Mouse (Mus musculus) myocyte (in vitro differentiated cells): ENCODE results near the gene Trip11. TPM values are rescaled to one million over a fixed set of nuclear protein-coding genes. Genes with fewer than 3 reads are reported as not detected.

Experiments used
- H3K27me3 ChIP-seq: one replicate; pipeline ENCODE4 v1.6.1; 2011; ENCODE audit not compliant: control insufficient read depth, insufficient read depth, insufficient read length
- H3K36me3 ChIP-seq: one replicate; pipeline ENCODE4 v1.6.1; 2011; ENCODE audit not compliant: control insufficient read depth, insufficient read depth
- H3K4me2 ChIP-seq: one replicate; pipeline ENCODE4 v1.6.1; 2011; ENCODE audit warnings: low read depth, control low read depth
- H3K4me3 ChIP-seq: one replicate; pipeline ENCODE4 v1.5.1; 2011; ENCODE audit warnings: mild to moderate bottlenecking, control low read depth, moderate library complexity
- H3K79me2 ChIP-seq: one replicate; pipeline ENCODE4 v1.6.1; 2011; ENCODE audit not compliant: control insufficient read depth, insufficient read depth
- H3ac ChIP-seq: one replicate; pipeline ENCODE4 v1.6.1; 2011; ENCODE audit not compliant: control insufficient read depth, insufficient read length
- CEBPB ChIP-seq: IDR thresholded peaks from 2 replicates; pipeline ENCODE4 v1.6.1; 2011; ENCODE audit warnings: mild to moderate bottlenecking, moderate library complexity; ENCODE audit not compliant: poor library complexity, insufficient read depth, severe bottlenecking
- E2F4 ChIP-seq: IDR thresholded peaks from one replicate; pipeline ENCODE4 v1.6.1; 2011; ENCODE audit warnings: mild to moderate bottlenecking, control low read depth, moderate library complexity; ENCODE audit not compliant: insufficient read depth
- MAX ChIP-seq: IDR thresholded peaks from one replicate; pipeline ENCODE4 v1.6.1; 2011; ENCODE audit warnings: low read depth, mild to moderate bottlenecking, control low read depth
- MYOD1 ChIP-seq, 3 experiments: IDR thresholded peaks; one replicate each; pipeline ENCODE4 v1.6.1; 2011; ENCODE audit warnings: control low read depth in 2 of 3, low read depth in 2 of 3, mild to moderate bottlenecking in 2 of 3, moderate library complexity in 1 of 3; ENCODE audit not compliant: insufficient read length in 2 of 3, control insufficient read depth in 1 of 3
- MYOG ChIP-seq, 3 experiments: IDR thresholded peaks; one replicate each; pipeline ENCODE4 v1.6.1; 2011; ENCODE audit warnings: control low read depth in 2 of 3, low read depth in 2 of 3, mild to moderate bottlenecking in 2 of 3; ENCODE audit not compliant: insufficient read length in 2 of 3, control insufficient read depth in 1 of 3, insufficient read depth in 1 of 3
- POLR2A ChIP-seq: IDR thresholded peaks from one replicate; pipeline ENCODE4 v1.6.1; 2011; ENCODE audit warnings: low read depth, mild to moderate bottlenecking, control low read depth, moderate library complexity; ENCODE audit not compliant: insufficient read length
- POLR2AphosphoS2 ChIP-seq: IDR thresholded peaks from one replicate; pipeline ENCODE4 v1.6.1; 2011; ENCODE audit warnings: low read depth, control low read depth; ENCODE audit not compliant: insufficient read length
- REST ChIP-seq: IDR thresholded peaks from one replicate; pipeline ENCODE4 v1.6.1; 2011; ENCODE audit warnings: mild to moderate bottlenecking, control low read depth, moderate library complexity; ENCODE audit not compliant: insufficient read depth, insufficient read length
- SRF ChIP-seq: IDR thresholded peaks from one replicate; pipeline ENCODE4 v1.6.1; 2011; ENCODE audit warnings: low read depth; ENCODE audit not compliant: control insufficient read depth, insufficient read length
- TCF12 ChIP-seq: IDR thresholded peaks from one replicate; pipeline ENCODE4 v1.6.1; 2011; ENCODE audit warnings: mild to moderate bottlenecking, control low read depth; ENCODE audit not compliant: poor library complexity, insufficient read depth, severe bottlenecking
- TCF3 ChIP-seq: IDR thresholded peaks from one replicate; pipeline ENCODE4 v1.6.1; 2011; ENCODE audit warnings: low read depth, control low read depth; ENCODE audit not compliant: insufficient read length
- USF1 ChIP-seq: IDR thresholded peaks from one replicate; pipeline ENCODE4 v1.6.1; 2011; ENCODE audit warnings: low read depth, mild to moderate bottlenecking, control low read depth, moderate library complexity
- polyA plus RNA-seq: library from polyadenylated mRNA; unstranded; fragments of >200 nt; fragmentation: generic; extraction: Trizol; gene quantifications from one replicate; pipeline ENCODE4 v1.2.1, GENCODE M21; 2012; ENCODE audit warnings: missing spikeins

Gene Trip11
- polyA plus RNA-seq, 1 experiment = 3.0 TPM

GRCm38 (mm10) chr12:101935223-101935622, 22.2 kb upstream of the Trip11 start:
- no peaks in the 10 kb centered on the region for H3K79me2 ChIP-seq
- H3K4me2 ChIP-seq = no peak overlapping the region
- no peak overlapping the region for H3K4me3 ChIP-seq
- H3ac ChIP-seq = no peak overlapping the region
- TF ChIP-seq USF1 (no peak), SRF (no peak), POLR2AphosphoS2 (no peak), MAX (no peak), MYOG (IDR thresholded peaks at IDR 0.05; ENCODE audit: control insufficient read depth in 1 of 3, insufficient read depth in 1 of 3, insufficient read length in 2 of 3, low read depth in 2 of 3) (no peak), TCF12 (no peak), POLR2A (no peak), CEBPB (no peak), REST (no peak), TCF3 (no peak), MYOD1 (IDR thresholded peaks at IDR 0.05; ENCODE audit: control insufficient read depth in 1 of 3, insufficient read length in 2 of 3, low read depth in 2 of 3) (no peak), E2F4 (no peak)
- H3K36me3 ChIP-seq = peaks cover 36% of the 10 kb centered on the region
- H3K27me3 ChIP-seq = no peaks in the 10 kb centered on the region

DNA sequence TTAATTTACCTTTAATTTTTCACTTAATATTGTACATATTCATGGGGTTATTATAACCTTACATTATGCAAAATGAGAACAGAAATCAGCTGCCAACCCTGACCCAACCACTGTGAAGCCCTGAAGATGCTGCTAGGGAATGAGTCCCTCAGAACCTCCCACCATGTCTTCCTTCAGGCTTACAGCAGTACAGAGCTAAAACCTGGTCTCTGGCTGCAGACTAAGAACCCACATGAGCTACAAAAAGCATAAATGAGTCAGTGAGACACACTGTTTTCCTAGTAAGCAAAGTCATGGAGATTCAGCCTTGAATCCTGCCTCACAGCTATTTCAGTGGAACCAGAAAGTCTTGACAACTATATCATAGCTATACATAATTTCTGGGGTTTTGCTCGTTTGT, 15.4 kb upstream of the Trip11 start:
- H3K4me3 ChIP-seq = no peak overlapping the region
- TF ChIP-seq TCF12 (no peak), USF1 (no peak), MYOD1 (IDR thresholded peaks at IDR 0.05; ENCODE audit: control insufficient read depth in 1 of 3, insufficient read length in 2 of 3, low read depth in 2 of 3) (no peak), POLR2A (no peak), TCF3 (no peak), CEBPB (no peak), SRF (no peak), MAX (no peak), MYOG (IDR thresholded peaks at IDR 0.05; ENCODE audit: control insufficient read depth in 1 of 3, insufficient read depth in 1 of 3, insufficient read length in 2 of 3, low read depth in 2 of 3) (no peak), REST (no peak)
- no peak overlapping the region for H3ac ChIP-seq
- no peaks in the 10 kb centered on the region for H3K79me2 ChIP-seq
- peaks cover 35% of the 10 kb centered on the region for H3K36me3 ChIP-seq
- H3K4me2 ChIP-seq = no peak overlapping the region
- no peaks in the 10 kb centered on the region for H3K27me3 ChIP-seq

DNA sequence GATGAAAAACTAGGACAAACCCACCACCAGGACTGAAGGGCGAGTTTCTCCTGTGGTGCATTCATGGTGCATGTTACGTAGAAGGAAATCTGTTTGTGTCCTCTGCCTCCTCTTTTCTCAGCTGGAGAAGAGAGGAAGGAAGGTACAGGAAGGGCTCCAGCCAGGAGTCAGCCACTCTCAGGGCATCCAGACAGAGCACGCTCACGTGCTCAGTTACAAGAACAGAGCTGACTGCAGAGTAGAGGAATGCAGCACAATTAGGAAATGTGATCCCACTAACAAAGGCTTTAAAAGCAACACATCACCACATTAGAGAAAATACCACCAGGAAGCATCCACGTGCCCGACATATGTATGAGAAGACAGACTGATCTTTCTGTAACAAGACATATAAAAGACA, 9.2 kb upstream of the Trip11 start:
- H3K4me2 ChIP-seq = no peak overlapping the region
- peaks cover 7% of the 10 kb centered on the region for H3K36me3 ChIP-seq
- TF ChIP-seq SRF = no peak
- TF ChIP-seq MYOD1 (IDR thresholded peaks at IDR 0.05; ENCODE audit: control insufficient read depth in 1 of 3, insufficient read length in 2 of 3, low read depth in 2 of 3) = no peak
- no peak for TF ChIP-seq TCF3
- TF ChIP-seq TCF12 = no peak
- TF ChIP-seq USF1 = no peak
- TF ChIP-seq POLR2AphosphoS2 = no peak
- no peak for TF ChIP-seq REST
- TF ChIP-seq CEBPB = no peak
- no peak for TF ChIP-seq MYOG (IDR thresholded peaks at IDR 0.05; ENCODE audit: control insufficient read depth in 1 of 3, insufficient read depth in 1 of 3, insufficient read length in 2 of 3, low read depth in 2 of 3)
- no peak for TF ChIP-seq POLR2A
- TF ChIP-seq E2F4 = no peak
- no peak for TF ChIP-seq MAX
- H3ac ChIP-seq = no peak overlapping the region
- no peaks in the 10 kb centered on the region for H3K79me2 ChIP-seq
- no peaks in the 10 kb centered on the region for H3K27me3 ChIP-seq
- no peak overlapping the region for H3K4me3 ChIP-seq

GRCm38 (mm10) chr12:101919847-101920246, 6.8 kb upstream of the Trip11 start:
- no peak overlapping the region for H3K4me2 ChIP-seq
- no peaks in the 10 kb centered on the region for H3K79me2 ChIP-seq
- peaks cover 7% of the 10 kb centered on the region for H3K36me3 ChIP-seq
- H3ac ChIP-seq = no peak overlapping the region
- TF ChIP-seq REST = no peak
- TF ChIP-seq USF1 = no peak
- TF ChIP-seq MYOD1 (IDR thresholded peaks at IDR 0.05; ENCODE audit: control insufficient read depth in 1 of 3, insufficient read length in 2 of 3, low read depth in 2 of 3) = no peak
- TF ChIP-seq TCF3 = no peak
- TF ChIP-seq TCF12 = no peak
- no peak for TF ChIP-seq SRF
- no peak for TF ChIP-seq E2F4
- no peak for TF ChIP-seq POLR2A
- no peak for TF ChIP-seq MYOG (IDR thresholded peaks at IDR 0.05; ENCODE audit: control insufficient read depth in 1 of 3, insufficient read depth in 1 of 3, insufficient read length in 2 of 3, low read depth in 2 of 3)
- TF ChIP-seq MAX = no peak
- no peak for TF ChIP-seq CEBPB
- no peak overlapping the region for H3K4me3 ChIP-seq
- H3K27me3 ChIP-seq = no peaks in the 10 kb centered on the region

DNA sequence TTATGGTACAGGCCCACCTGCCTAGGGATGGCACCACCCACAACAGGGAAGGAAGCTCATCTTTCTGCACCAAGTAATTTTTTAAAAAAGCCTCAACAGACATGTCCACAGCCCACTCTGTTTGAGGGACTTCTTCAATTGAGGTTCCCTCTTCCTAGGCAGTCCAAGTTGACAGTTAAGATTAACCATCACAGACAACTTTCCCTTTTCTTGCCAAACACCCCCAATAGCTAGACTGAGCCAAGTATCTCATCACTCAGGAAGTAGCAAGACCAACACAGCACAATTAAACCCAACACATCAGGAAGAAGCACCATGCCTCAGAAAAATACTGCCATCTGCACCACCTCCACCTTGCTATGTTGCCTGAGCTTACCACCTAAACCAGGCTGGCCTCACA, 4.1 kb upstream of the Trip11 start:
- H3ac ChIP-seq = no peak overlapping the region
- no peak overlapping the region for H3K4me2 ChIP-seq
- H3K79me2 ChIP-seq = peaks cover 2% of the 10 kb centered on the region
- no peak for TF ChIP-seq E2F4
- TF ChIP-seq POLR2AphosphoS2 = no peak
- no peak for TF ChIP-seq MYOG (IDR thresholded peaks at IDR 0.05; ENCODE audit: control insufficient read depth in 1 of 3, insufficient read depth in 1 of 3, insufficient read length in 2 of 3, low read depth in 2 of 3)
- TF ChIP-seq TCF3 = no peak
- TF ChIP-seq MAX = no peak
- TF ChIP-seq SRF = no peak
- TF ChIP-seq USF1 = no peak
- no peak for TF ChIP-seq POLR2A
- no peak for TF ChIP-seq TCF12
- TF ChIP-seq MYOD1 (IDR thresholded peaks at IDR 0.05; ENCODE audit: control insufficient read depth in 1 of 3, insufficient read length in 2 of 3, low read depth in 2 of 3) = no peak
- no peak for TF ChIP-seq CEBPB
- TF ChIP-seq REST = no peak
- H3K27me3 ChIP-seq = no peaks in the 10 kb centered on the region
- no peaks in the 10 kb centered on the region for H3K36me3 ChIP-seq
- H3K4me3 ChIP-seq = no peak overlapping the region
